Mouse (Mus musculus) brown adipose tissue, adult 24 weeks (tissue): ENCODE measurements around the gene Tmtc1. TPM values are rescaled to one million over a fixed set of nuclear protein-coding genes. Genes with fewer than 3 reads are reported as not detected.

Source experiments
- H3K27ac ChIP-seq: fragments of 200-500 bp; replicated peaks from 2 replicates; pipeline ENCODE4 v1.5.1; 2012; ENCODE audit warnings: low read depth, mild to moderate bottlenecking, low read length
- H3K4me1 ChIP-seq: fragments of 200-500 bp; 2 replicates; pipeline ENCODE4 v1.6.1; 2012; ENCODE audit warnings: low read length, mixed read lengths; ENCODE audit not compliant: control insufficient read depth, insufficient read depth, insufficient read length
- H3K4me3 ChIP-seq: fragments of 200-500 bp; 2 replicates; pipeline ENCODE4 v1.5.1; 2012; ENCODE audit warnings: low read depth, mild to moderate bottlenecking, low read length, moderate library complexity; ENCODE audit not compliant: insufficient read depth
- polyA plus RNA-seq: library from polyadenylated mRNA; stranded (reverse); fragments of >200 nt; gene quantifications from 2 replicates; pipeline ENCODE4 v1.2.4, GENCODE M21; 2012; ENCODE audit not compliant: missing spikeins, insufficient read depth, insufficient read length

Gene Tmtc1
- 1.9 and 2.4 TPM in 2 replicates for polyA plus RNA-seq

DNA sequence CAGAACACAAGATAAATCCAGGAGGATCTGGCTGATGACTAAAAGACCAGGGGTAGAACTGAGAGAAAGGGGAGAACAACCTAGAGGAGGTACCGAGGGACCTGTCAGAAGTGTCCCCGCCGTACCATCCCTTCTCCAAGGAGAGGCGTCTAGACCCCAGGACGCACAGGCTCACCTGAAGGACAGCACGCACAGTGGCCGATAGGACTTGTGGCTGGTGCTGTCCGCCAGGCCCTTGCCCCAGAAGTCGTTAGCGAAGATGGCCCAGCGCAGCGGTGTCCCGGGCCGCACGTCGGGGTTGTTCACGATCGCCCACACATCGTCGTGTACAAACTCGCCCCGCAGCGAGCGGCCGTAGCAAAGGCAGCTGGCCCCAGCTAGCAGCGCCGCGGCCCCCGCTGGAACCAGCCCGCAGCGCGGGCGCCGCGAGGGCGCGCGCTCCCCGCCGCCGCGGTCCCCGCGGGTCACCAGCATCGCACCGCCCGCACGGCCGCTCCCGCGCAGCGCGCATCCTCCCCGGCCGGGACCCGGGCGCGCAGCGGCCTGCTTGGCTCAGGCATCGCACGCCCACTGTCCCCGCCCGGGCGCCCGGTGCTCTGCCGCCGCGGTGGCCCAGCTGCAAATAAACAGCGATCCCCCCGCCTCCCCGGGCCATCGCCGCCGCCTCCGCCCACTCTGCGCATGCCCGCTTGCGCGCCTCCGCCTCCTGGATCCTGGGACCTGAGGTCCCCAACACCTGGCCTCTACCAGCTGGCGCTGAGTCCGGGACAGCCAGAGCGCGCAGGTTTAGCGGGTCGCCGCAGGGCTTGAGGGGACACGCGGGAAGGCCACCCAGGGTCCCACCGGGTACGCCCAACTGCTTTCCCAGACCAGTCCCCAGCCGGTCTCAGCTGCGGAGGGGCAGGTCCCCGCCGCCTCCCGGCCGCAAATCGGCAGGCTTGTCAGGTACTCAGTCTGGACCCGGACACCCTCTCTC, at the start of gene Tmtc1:
TSS of gene Tmtc1 (minus strand) at position 664 of the 976 bp plus-strand sequence.
- peak within 1 kb of the TSS; percentile 87 for H3K4me3 ChIP-seq
- H3K4me1 ChIP-seq: peaks cover 3% of the 10 kb centered on the region; the same call in 1 of the 2 replicates
- peak within 1 kb of the TSS; percentile 23; the same call in 1 of the 2 replicates for H3K27ac ChIP-seq

DNA sequence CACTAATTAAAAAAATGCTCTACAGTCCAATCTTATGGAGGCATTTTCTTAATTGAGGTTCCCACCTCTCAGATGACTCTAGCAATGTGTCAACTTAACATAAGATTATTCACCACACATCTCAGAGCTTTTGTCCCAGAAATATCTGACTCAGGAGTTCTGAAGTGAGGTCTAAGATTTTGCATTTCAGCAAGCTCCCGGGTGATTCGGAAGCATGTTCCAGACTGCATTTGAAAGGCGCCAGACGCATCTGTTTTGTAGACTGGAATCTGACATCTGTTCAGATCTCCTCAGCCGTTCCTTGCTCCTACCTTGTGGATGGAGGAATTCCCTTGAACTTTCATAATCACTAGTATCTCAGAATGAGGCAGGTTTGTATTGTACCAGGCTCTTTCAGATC, 47.7 kb upstream of the Tmtc1 start:
- Histone ChIP-seq H3K4me3 (no peak overlapping the region), H3K4me1 (no peaks in the 10 kb centered on the region), H3K27ac (no peak overlapping the region)

DNA sequence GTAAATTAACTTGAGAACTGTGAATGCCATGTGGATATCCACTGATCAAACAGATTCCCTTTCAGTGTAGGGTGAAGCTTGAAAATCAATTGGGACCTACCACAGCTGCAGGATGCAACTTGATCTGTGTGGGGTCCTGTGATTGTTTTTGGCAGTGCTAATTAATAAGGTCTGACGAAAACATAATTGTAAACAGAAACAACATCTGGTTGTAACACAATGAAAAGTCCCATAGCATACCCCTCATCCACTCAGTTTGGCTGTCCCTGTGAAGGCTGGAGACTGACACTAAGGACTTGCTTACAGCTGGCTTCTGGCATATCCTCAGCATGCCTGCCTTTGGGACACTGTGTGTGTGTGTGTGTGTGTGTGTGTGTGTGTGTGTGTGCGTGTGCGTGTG, 42.6 kb upstream of the Tmtc1 start:
- Histone ChIP-seq H3K4me3 (no peak overlapping the region), H3K4me1 (no peaks in the 10 kb centered on the region), H3K27ac (no peak overlapping the region)

DNA sequence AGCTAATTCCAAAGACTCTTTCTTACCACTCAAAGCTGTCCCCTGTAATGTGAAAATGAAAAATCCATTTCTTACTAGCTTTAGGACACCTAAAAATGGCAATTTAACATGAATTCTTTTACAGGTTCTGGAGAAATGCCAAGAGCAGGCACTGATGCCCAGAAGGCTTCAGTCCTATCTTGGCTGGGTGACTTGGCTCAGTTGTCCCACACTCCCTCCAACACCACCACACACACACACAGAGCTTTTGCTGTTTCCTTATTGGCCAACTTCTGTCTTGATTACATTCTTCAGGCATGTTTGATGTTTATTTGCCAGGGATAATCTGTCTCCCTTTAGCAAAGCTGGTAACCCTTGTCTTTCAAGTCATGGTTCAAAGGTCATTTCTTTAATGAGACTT, 37.7 kb upstream of the Tmtc1 start:
- Histone ChIP-seq H3K4me1 (no peaks in the 10 kb centered on the region), H3K27ac (no peak overlapping the region), H3K4me3 (no peak overlapping the region)

DNA sequence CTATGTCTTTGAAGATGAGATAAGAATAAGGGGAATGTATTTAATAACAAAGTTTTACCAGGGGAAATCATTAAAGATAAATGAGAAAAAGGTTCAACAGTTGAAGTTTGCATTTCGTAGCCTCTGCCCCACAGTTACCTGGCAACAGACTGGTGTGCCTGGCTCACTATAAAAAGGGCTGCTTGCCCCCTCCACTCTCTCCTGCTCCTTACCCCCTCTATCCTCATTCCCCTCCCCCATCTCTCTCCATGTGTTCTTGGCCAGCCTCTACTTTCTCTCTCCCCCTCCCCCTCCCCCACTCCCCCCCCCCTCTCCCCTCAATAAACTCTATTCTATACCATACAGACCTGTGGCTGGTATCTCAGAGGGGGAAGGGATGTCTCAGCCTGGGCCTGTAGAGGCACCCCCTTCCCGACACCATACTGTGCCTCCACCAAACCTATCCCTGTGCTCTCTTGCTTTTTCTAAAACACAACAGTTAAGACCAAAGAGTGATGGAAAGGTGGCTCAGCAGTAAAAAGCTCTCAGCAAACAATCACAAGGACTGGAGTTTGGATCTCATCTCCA, 35.6 kb upstream of the Tmtc1 start:
- Histone ChIP-seq H3K4me1 (no peaks in the 10 kb centered on the region), H3K27ac (no peak overlapping the region), H3K4me3 (no peak overlapping the region)

DNA sequence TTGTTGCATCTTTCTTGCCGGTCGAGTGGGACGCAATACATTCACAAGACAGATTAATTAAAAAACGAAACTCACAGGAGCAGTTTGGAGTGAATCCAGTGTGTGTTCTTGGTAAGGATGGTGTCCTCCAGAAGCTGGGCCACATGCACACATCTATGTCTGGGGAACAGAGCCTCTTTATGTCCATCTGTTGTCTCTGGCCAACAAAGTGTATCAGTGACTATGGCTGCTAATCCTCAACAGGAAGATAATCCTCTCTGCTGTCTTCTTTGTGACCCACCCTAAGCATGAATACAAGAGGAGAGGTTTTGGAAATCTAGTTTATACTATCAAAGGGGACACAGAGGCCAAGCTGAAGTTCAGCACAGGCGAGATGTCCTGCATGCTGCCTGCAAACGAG, 34.2 kb upstream of the Tmtc1 start:
- Histone ChIP-seq H3K27ac (no peak overlapping the region), H3K4me1 (no peaks in the 10 kb centered on the region), H3K4me3 (no peak overlapping the region)

DNA sequence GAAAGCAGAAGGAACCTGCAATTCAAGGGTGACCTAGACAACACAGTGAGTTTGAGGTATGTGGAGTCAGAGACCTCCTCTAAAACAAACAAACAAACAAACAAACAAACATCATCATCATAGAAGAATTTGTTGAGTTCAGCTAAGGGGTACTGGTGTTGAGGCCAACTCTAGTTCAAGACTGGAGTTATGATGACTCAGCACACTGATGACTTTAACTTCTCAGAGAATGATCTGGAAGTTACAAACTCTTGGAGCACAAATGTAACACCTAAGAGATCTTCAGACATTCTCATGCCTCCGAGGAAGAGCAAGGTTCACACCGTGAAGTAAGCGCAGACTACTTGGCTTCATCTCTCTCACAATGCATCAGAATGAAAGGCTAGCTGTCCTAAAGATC, 28.1 kb upstream of the Tmtc1 start:
- Histone ChIP-seq H3K4me1 (no peaks in the 10 kb centered on the region), H3K27ac (no peak overlapping the region), H3K4me3 (no peak overlapping the region)

DNA sequence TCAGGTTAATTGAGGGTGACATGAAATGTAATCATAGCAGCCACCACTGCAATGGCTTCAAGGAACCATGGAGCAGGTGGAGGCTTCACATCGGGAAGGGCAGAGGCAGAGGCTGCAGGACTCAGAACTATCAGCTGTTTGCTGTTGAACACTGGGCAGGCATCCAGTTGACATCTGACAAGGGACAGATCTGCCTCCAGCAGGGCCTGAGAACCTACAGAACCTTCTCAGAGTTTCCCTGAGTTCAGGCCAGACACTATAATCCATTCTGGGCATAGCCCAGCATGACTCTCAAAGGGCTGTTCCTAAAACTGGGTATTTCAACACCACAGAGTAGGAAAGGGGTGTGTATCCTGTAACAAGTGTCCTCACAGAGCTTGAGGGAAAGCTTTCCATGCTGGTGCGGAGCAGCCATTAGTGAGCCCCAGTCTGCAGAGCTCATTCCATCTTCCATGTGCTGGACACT, 23.8 kb upstream of the Tmtc1 start:
- H3K4me1 ChIP-seq: no peaks in the 10 kb centered on the region
- no peak overlapping the region for H3K27ac ChIP-seq
- H3K4me3 ChIP-seq: no peak overlapping the region

DNA sequence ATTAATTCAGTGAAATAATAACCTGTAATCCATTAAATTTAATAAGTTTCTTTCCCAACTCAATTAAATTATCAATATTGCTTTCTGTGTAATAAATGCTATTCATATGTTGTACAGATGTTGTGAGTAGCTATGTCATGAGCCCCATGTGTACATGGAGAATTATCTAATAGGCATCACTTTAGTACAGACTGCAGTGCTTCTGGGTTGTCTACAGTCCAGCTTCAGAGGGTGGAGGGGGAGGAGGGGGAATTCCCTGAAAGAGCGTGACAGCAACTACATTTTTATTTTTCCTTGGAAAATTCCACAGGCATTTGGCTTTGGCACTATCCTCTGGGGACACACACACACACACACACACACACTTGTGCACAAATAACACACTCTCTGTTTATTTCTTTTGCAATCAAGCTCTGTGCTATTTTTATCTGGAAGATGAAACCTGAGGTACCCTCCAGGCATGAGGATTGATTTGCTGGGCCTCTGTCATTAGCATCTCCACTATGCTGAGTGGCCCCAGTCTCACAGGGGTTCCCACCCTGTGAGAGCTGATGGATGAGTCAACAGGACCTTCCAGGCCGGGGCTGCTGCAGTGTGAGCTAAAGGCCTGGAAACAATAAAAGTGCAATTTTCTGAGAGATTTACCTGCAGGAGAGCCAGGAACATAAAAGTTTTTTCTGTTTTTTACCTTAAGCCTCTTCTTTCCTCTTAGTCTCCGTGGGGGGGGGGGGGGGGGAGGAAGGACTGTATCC, 23.2 kb upstream of the Tmtc1 start:
- H3K27ac ChIP-seq: no peak overlapping the region
- no peaks in the 10 kb centered on the region for H3K4me1 ChIP-seq
- H3K4me3 ChIP-seq: no peak overlapping the region

DNA sequence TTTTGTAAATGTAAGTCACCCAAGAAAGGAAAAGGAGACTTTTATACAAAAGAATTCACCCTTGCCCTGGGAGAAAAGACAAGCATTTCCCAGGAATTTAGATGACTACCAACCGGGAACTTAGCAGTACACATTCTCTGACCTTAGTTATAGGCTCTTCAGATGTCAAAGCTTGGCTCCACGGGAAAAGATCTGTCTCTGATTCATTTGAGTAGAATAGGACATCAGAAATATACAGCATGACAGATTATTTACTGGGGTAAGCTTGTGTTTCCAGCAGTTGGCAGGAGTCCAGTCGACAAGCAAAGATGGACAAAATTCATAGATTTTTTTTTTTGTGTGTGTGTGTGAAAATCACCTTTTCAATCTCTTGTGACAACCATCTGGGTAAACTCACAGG, 15.4 kb upstream of the Tmtc1 start:
- Histone ChIP-seq H3K4me1 (no peaks in the 10 kb centered on the region), H3K27ac (no peak overlapping the region), H3K4me3 (no peak overlapping the region)

DNA sequence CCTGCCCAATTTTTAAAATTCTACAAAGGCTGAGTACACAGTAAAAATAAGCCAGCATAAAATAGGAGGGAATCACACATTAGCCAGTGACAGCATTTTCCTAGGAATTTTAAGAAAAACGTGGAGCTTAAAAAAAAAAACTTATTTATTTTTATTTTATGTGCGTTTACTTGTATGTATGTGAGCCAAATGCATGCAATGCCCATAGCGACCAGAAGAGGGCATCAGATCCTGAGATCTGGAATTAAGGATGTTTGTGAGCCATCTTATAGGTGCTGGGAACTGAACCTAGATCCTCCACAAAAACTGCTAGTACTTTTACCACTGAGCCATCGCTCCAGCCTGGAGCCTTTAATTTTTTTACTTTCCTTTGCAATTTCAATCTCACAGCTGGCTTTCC, 11.3 kb upstream of the Tmtc1 start:
- Histone ChIP-seq H3K27ac (no peak overlapping the region), H3K4me1 (no peaks in the 10 kb centered on the region), H3K4me3 (no peak overlapping the region)

DNA sequence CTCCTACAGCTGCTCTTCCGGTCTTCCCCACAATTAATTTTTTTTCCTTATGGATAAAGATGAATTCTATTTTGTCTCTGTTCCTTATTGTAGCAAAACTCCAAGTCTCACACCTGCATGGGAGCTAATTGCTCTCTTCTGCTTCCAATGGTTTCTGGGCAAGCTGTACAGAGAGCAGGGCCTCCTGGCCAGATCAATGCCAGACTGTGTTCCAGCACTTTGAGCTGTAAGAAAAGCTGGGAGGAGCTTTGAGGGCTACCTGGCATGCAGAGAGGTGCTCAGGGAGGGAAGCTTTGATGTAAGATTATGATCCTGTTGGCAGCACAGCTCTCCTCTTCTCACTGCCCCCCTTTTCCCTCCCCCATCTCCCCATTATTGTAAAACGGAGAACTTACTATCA, 10.6 kb upstream of the Tmtc1 start:
- Histone ChIP-seq H3K27ac (no peak overlapping the region), H3K4me1 (no peaks in the 10 kb centered on the region), H3K4me3 (no peak overlapping the region)

DNA sequence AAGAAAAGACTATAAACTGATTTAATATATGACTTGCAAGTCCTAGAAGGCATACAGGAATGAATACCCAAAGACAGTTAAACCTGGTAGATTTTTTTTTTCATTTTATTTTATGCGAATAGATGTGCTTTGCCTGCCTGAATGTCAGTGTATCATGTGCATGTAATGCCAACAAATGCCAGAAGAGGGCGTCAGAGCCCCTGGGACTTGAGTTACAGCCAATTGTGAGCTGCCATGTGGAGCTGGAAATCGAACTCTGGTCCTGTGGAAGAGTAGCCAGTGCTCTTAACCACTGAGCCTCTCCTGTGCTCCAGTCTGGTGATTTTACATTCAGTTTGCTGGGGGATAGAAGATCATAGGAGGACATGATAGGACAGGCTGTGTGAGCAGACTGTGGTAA, 4.0 kb upstream of the Tmtc1 start:
- Histone ChIP-seq H3K27ac (no peak overlapping the region), H3K4me3 (no peak overlapping the region), H3K4me1 (no peaks in the 10 kb centered on the region)

DNA sequence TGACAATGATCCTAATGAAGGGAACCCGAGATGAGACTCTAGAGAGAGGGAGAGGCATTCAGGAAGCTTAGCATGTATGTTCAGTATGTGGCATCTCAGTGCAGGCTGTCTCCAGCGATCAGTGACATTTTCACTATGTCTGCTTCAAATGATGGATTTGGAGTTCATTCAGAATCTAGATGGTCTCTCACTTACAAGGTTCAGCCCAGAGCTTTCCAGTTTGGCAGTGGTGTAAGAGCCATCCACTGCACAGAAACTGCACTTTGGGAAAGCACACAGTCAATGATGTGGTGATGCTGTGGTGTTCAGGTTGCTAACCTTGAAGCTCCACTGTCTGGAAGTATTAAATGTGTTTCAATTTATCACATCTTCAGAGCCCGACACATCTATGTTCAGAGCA, 1.9 kb upstream of the Tmtc1 start:
- Histone ChIP-seq H3K4me1 (no peaks in the 10 kb centered on the region), H3K4me3 (no peak overlapping the region), H3K27ac (no peak overlapping the region)

DNA sequence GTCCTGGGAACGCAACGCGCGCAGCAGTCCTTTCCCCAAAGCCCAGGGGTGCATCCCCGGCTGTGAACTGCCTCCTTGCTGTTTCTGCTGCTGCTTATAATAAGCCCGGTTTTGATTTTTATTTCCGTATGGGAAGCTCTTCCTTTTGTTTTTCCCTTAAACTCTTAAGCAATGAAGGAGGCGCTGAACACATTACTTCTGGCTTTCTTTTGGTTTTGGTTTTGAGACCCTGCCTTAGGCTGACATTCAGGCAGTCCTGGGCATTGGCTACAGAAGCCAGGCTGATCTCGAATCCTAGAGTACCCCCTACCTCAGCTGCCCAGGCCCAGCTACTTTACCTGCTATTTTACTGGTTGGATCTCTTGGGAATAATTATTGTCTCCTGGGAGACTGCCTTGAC, 607 bp upstream of the Tmtc1 start:
- Histone ChIP-seq H3K4me1 (no peaks in the 10 kb centered on the region), H3K4me3 (peak overlapping the region; percentile 87), H3K27ac (peak overlapping the region; percentile 23; the same call in 1 of the 2 replicates)
